Mouse (Mus musculus) stomach, embryonic 14.5 days (tissue): ENCODE measurements around the gene Cd52. TPM values are rescaled to one million over a fixed set of nuclear protein-coding genes. Genes with fewer than 3 reads are reported as not detected.

ENCODE experiments used
- ATAC-seq: fragments of 200-750 bp; cut with Nextera tagmentation; 2 replicates; pipeline ENCODE4 v1.8.0; 2017; ENCODE audit warnings: low read depth, moderate TSS enrichment; ENCODE audit not compliant: insufficient number of reproducible peaks, insufficient read depth, low FRiP score
- H3K27ac ChIP-seq: fragments of 300-500 bp; sonication (generic); 2 replicates; pipeline ENCODE4 v1.5.1; 2014; ENCODE audit warnings: mild to moderate bottlenecking, low read length, moderate library complexity, mixed read lengths
- H3K27me3 ChIP-seq: fragments of 300-500 bp; sonication (generic); 2 replicates; pipeline ENCODE4 v1.6.1; 2014; ENCODE audit warnings: low read length, control low read depth, mixed read lengths; ENCODE audit not compliant: control insufficient read depth, insufficient read depth
- H3K36me3 ChIP-seq: fragments of 300-500 bp; sonication (generic); 2 replicates; pipeline ENCODE4 v1.6.1; 2014; ENCODE audit warnings: mild to moderate bottlenecking, control low read depth, low read length, moderate library complexity, mixed read lengths; ENCODE audit not compliant: control insufficient read depth, insufficient read depth
- H3K4me1 ChIP-seq: fragments of 300-500 bp; sonication (generic); 2 replicates; pipeline ENCODE4 v1.6.1; 2014; ENCODE audit warnings: low read length, control low read depth, mixed read lengths; ENCODE audit not compliant: control insufficient read depth, insufficient read depth
- H3K4me2 ChIP-seq: fragments of 300-500 bp; sonication (generic); replicated peaks from 2 replicates; pipeline ENCODE4 v1.6.1; 2014; ENCODE audit warnings: low read depth, low read length, control low read depth
- H3K4me3 ChIP-seq: fragments of 300-500 bp; sonication (generic); 2 replicates; pipeline ENCODE4 v1.5.1; 2014; ENCODE audit warnings: low read depth, low read length, control low read depth
- H3K9ac ChIP-seq: fragments of 300-500 bp; sonication (generic); replicated peaks from 2 replicates; pipeline ENCODE4 v1.6.1; 2014; ENCODE audit warnings: low read depth, mild to moderate bottlenecking, control low read depth, low read length, moderate library complexity, mixed read lengths
- H3K9me3 ChIP-seq: fragments of 300-500 bp; sonication (generic); 2 replicates; pipeline ENCODE4 v1.6.1; 2016; ENCODE audit warnings: low read depth, low read length, control low read depth; ENCODE audit not compliant: control insufficient read depth
- WGBS: fragments of 180-500 bp; shearing (Covaris S2); extraction: QIAGEN DNeasy Blood & Tissue Kit; methylation state at CpG from one replicate; pipeline ENCODE4 v1.1.7; 2014; 5-methylcytosine and 5-hydroxymethylcytosine counted together
- polyA plus RNA-seq: library from polyadenylated mRNA; unstranded; fragments of >200 nt; fragmentation: Nextera tagmentation; extraction: Ambion mirVana; gene quantifications from 2 replicates; pipeline ENCODE4 v1.2.1, GENCODE M21; 2014

The Cd52 gene
- polyA plus RNA-seq, 1 experiment from 2014 or later = 16.4 TPM

DNA sequence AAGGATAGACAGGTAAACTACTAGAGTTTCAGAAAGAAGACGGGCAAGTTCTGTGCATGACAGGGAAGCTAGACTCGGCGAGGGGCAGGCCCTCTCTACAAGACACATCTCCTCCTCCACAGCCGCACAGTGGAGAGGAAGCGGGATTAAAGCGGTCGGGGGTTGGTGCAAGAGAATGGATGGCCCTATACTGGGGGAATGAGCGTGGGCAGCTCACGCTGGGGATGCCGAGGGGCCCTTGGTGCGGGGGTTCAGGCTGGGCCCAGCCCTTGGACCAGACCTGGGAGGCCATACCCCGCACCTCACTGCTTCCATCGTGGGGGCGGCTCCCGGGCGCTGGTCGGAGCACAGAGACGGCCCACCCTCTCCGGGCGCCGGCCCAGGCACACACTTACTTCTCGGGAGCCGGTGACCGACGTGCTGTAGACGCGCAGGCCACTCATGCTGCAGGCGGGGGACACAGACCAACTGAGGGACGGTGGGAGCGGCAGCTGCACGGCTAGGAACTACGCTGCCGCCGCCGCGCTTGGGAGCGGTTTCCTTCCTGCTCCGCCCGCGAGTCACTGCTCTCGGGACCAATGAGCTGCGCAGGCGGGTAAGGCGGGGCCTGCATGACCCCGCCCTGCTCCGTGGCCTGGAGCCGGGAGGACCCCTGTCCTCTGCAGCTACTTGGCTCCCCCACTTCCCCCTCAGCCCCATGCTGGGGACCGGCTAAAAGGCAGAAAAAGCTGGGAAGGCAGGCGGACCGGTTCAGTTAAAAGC lies 33.5 kb upstream of the Cd52 start, which contains the start of gene Sh3bgrl3:
Gene Sh3bgrl3, minus strand, starts transcription at position 569 of the 762 bp plus-strand sequence.
- H3K27me3 ChIP-seq = no peaks in the 10 kb centered on the region
- H3K27ac ChIP-seq = peak within 1 kb of the TSS; percentile 97
- H3K9ac ChIP-seq = peak within 1 kb of the TSS; percentile 83
- under 1% methylated on average over 50 of the region's 50 CpGs for WGBS
- H3K4me1 ChIP-seq = peaks cover 28% of the 10 kb centered on the region
- H3K4me2 ChIP-seq = peak within 1 kb of the TSS; percentile 75
- no peaks in the 10 kb centered on the region for H3K9me3 ChIP-seq
- H3K4me3 ChIP-seq = peak within 1 kb of the TSS; percentile 84
- no peaks in the 10 kb centered on the region for H3K36me3 ChIP-seq
- peak; percentile 91 for ATAC-seq

DNA sequence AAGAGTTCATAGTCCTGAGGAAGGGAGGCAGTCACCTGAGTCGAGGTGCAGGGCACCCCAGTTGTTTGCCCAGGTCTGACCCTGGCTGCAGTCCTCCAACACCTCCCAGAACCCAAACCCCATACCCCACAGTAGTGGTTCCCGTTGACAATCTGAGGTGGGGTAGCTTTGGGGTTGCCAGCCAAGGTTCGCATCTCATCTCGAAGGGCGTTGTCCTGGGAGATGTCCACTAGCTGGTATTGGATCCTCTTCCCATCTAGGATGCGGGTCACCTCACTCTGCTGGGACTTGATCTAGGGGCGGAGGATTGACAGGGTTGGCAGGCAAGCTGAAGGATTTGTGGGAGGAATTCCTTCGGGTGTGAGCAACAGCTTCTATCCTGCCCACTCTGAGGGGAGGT lies 32.9 kb upstream of the Cd52 start:
- no peaks in the 10 kb centered on the region for H3K27me3 ChIP-seq
- peaks cover 28% of the 10 kb centered on the region for H3K4me1 ChIP-seq
- ATAC-seq = no peak
- no peaks in the 10 kb centered on the region for H3K36me3 ChIP-seq
- no peaks in the 10 kb centered on the region for H3K9me3 ChIP-seq
- H3K27ac ChIP-seq = peak overlapping the region; percentile 97; the same call in 1 of the 2 replicates
- peak overlapping the region; percentile 83 for H3K9ac ChIP-seq
- H3K4me3 ChIP-seq = peak overlapping the region; percentile 84
- H3K4me2 ChIP-seq = peak overlapping the region; percentile 75
- WGBS = 52% methylated on average over 8 of the region's 8 CpGs

GRCm38 (mm10) chr4:134127121-134127455 lies 32.2 kb upstream of the Cd52 start:
- Histone ChIP-seq H3K27me3 (no peaks in the 10 kb centered on the region), H3K27ac (no peak overlapping the region), H3K9me3 (no peaks in the 10 kb centered on the region), H3K36me3 (no peaks in the 10 kb centered on the region), H3K9ac (no peak overlapping the region), H3K4me1 (peaks cover 28% of the 10 kb centered on the region), H3K4me3 (peak overlapping the region; percentile 84; the same call in 1 of the 2 replicates), H3K4me2 (peak overlapping the region; percentile 75; the same call in 1 of the 2 replicates)
- no peak for ATAC-seq
- WGBS = 84% methylated on average over 7 of the region's 7 CpGs

DNA sequence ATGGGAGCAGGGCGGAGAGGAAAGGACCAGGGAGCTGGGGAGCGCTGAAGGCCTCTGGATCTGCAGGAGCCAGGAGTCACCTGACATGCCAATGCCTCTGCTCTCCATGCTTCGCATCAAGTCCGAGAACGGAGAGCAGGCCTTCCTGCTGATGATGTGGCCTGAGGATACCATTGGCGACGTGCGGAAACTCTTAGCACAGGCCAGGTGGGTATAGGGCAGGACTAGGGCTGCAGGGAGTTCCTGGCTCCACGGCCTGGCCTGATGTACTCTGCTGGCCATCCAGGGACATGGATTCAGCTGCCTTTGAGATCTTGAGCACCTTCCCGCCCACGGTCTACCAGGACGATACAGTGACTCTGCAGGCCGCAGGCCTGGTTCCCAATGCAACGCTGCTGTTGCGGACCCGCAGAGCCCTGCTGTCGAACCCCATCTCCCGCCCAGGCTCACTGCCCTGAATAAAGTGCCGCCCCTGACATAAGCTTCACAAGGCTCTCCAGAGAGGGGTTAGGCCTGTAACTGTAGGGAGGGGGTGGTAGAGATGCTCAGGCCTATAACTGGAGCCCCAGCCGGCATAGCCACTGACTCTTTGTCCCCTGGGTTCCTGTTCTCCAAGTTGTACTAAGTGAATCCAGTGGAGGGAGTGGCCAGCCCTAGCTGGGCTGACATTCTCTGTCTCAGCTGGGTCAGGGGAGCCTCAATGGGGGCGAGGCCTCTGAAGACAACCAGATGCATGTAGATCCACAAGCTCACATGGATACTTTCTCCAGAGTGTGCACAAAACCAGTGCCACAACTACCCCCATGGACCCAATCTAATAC lies 31.6 kb upstream of the Cd52 start:
- H3K4me1 ChIP-seq = peaks cover 28% of the 10 kb centered on the region
- no peaks in the 10 kb centered on the region for H3K9me3 ChIP-seq
- no peak overlapping the region for H3K4me3 ChIP-seq
- no peak for ATAC-seq
- no peak overlapping the region for H3K27ac ChIP-seq
- H3K36me3 ChIP-seq = no peaks in the 10 kb centered on the region
- WGBS = 86% methylated on average over 21 of the region's 21 CpGs
- H3K4me2 ChIP-seq = 0 out of 2 replicates have a peak overlapping the region, but pooled peaks have one; percentile 75
- no peak overlapping the region for H3K9ac ChIP-seq
- no peaks in the 10 kb centered on the region for H3K27me3 ChIP-seq

GRCm38 (mm10) chr4:134125383-134126060 lies 30.6 kb upstream of the Cd52 start:
- ATAC-seq = no peak
- H3K27me3 ChIP-seq = no peaks in the 10 kb centered on the region
- no peak overlapping the region for H3K4me3 ChIP-seq
- H3K4me2 ChIP-seq = no peak overlapping the region
- H3K9ac ChIP-seq = no peak overlapping the region
- no peaks in the 10 kb centered on the region for H3K36me3 ChIP-seq
- peaks cover 30% of the 10 kb centered on the region for H3K4me1 ChIP-seq
- H3K9me3 ChIP-seq = no peaks in the 10 kb centered on the region
- WGBS = 87% methylated on average over 15 of the region's 15 CpGs
- no peak overlapping the region for H3K27ac ChIP-seq

DNA sequence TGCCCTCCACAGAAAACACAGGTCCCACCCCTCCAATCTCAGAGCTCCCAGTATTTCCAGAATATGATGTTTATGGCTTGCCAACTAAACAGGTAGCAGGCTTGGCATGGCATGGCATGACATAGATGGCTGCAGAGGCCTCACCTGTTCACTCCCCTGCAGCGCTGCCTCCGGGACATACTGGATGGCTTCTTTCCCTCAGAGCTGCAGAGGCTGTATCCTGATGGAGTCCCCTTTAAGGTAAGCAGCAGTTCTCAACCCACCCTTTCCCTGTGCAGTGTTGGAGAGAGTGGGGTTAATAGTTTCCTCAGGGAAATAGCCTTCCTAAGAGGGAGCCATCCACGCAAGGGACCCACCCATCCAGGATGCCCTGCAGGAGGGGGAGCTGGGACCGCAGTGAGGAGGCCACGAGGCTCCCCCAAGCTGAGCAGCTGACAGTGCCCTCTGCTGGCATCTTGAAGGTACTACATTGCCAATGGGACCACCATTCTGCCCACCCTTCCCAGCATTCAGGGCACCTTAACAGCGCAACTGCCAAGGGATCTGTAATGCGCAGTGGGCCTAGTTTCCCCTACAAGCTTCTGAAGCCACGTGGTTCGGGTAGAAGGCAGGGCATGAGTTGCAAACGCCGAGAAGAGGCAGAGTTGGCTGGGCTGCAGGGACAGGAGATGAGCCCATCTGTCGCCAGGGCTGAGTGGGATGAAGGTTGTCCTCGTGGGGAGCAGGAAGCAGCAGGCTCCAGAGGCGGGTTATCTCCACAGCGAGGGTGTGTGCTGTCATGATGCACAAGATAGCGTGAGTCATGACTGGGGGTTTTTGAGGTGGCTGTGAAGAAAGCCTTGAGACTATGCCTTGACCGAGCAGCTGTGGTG lies 29.0 kb upstream of the Cd52 start:
- no peak for ATAC-seq
- no peaks in the 10 kb centered on the region for H3K36me3 ChIP-seq
- peaks cover 19% of the 10 kb centered on the region for H3K4me1 ChIP-seq
- H3K9me3 ChIP-seq = no peaks in the 10 kb centered on the region
- no peak overlapping the region for H3K4me3 ChIP-seq
- H3K27ac ChIP-seq = no peak overlapping the region
- H3K4me2 ChIP-seq = no peak overlapping the region
- 26% methylated on average over 17 of the region's 17 CpGs for WGBS
- no peak overlapping the region for H3K9ac ChIP-seq
- no peaks in the 10 kb centered on the region for H3K27me3 ChIP-seq

- H3K4me3 ChIP-seq = no peak overlapping the region
- H3K27me3 ChIP-seq = no peaks in the 10 kb centered on the region
- WGBS = 94% methylated on average over 6 of the region's 6 CpGs
- no peak for ATAC-seq
- H3K9me3 ChIP-seq = no peaks in the 10 kb centered on the region
- H3K36me3 ChIP-seq = no peaks in the 10 kb centered on the region
- H3K9ac ChIP-seq = no peak overlapping the region
- no peak overlapping the region for H3K27ac ChIP-seq
- peaks cover 21% of the 10 kb centered on the region for H3K4me1 ChIP-seq
- no peak overlapping the region for H3K4me2 ChIP-seq
These were observed 28.3 kb upstream of the Cd52 start for GRCm38 (mm10) chr4:134123147-134123546.
